Mouse (Mus musculus): ENCODE results near the gene Ankrd63.

The Ankrd63 gene

DNA sequence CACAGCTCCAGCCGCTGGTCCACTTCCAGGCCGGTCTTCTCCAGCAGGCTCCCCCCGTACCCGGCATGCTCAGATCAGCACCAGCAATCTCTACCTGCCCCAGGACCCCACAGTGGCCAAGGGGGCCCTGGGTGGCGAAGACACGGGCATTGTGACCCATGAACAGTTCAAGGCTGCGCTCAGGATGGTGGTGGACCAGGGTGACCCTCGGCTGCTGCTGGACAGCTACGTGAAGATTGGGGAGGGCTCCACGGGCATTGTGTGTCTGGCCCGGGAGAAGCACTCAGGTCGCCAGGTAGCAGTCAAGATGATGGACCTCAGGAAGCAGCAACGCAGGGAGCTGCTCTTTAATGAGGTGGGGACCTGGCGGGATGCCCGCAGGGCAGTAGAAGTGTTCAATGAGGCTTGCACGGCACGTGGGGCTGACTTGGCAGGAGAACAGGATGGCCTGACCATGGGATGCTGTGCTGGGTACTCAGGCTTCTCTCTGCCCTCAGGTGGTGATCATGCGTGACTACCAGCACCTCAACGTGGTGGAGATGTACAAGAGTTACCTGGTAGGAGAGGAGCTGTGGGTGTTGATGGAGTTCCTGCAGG lies 10.3 kb downstream of the Ankrd63 start:
- DNase-seq (ENCODE audit: low read depth, low spot score), result no peak

DNA sequence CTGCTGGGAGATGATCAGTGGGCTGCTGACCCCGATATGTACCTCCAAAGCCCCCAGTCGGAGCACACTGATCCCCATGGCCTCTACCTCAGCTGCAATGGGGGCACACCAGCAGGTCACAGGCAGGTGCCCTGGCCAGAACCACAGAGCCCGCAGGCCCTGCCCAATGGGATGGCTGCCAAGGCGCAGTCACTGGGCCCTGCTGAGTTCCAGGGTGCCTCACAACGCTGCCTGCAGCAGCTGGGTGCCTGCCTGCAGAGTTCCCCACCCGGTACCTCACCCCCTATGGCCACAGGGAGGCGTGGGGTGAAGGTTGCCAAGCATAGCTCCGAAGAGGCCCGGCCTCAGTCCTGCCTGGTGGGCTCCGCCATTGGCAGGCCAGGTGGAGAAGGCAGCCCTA lies 13.9 kb downstream of the Ankrd63 start:
- no peak for DNase-seq (ENCODE audit: low read depth, low spot score)

DNA sequence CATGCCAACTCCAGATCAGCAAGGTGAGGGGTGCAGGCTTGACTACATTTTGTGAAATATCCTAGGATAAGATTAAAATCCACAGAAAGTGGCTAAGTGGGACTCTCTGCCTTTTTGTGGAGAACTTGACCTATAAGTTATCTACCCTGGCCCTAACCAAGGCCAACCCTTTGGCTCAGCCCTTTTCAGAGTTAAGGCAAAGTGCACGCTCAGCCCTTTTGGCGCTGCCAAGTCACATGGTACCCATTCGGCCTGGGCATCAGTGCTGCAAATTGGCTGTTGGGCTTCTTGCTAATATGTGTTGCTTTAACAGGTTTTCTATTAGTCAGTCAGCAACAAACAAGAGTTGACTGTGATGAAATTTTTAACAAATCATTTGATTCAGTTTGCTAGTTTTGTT lies 16.0 kb downstream of the Ankrd63 start:
- no peak for DNase-seq (ENCODE audit: low read depth, low spot score)

DNA sequence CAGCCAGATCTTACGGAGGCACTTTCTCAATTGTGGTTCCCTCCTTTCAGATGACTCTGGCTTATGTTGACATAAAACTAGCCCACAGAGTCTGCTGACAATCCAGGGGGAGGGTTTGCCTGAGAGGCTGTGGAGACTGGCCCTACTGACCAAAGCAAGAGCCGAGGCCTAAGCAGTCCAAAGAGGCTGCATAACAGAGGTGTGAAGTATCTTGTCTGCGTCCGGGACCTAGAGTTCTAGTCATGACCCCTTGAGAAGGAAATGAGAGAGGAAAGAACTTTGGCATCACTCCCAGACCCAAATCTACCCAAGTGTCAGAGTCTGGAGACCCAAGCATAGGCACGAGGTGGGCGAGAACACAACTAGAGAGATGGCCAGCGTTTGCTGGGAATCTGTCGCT lies 17.1 kb downstream of the Ankrd63 start:
- no peak for DNase-seq (ENCODE audit: low read depth, low spot score)

DNA sequence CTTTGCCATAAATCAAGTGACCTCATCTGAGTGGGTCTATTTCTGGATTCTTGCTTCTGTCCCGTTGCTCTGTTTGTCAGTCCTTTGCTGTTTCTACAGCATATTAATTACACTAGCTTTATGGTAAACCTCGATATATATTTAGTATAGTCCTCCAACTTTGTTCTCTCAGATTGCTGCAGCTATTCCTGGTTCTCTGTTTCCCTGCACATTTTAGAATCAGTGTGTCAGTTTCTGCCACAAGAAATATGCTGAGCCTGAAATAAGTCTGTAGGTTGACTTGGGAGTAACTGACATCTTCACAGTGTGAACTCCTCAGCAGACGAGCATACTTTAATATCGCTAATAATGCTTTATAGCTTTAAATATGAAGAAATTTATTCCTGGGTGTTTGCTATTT lies 18.7 kb downstream of the Ankrd63 start:
- peak; percentile 67 for DNase-seq (ENCODE audit: low read depth, low spot score)

DNA sequence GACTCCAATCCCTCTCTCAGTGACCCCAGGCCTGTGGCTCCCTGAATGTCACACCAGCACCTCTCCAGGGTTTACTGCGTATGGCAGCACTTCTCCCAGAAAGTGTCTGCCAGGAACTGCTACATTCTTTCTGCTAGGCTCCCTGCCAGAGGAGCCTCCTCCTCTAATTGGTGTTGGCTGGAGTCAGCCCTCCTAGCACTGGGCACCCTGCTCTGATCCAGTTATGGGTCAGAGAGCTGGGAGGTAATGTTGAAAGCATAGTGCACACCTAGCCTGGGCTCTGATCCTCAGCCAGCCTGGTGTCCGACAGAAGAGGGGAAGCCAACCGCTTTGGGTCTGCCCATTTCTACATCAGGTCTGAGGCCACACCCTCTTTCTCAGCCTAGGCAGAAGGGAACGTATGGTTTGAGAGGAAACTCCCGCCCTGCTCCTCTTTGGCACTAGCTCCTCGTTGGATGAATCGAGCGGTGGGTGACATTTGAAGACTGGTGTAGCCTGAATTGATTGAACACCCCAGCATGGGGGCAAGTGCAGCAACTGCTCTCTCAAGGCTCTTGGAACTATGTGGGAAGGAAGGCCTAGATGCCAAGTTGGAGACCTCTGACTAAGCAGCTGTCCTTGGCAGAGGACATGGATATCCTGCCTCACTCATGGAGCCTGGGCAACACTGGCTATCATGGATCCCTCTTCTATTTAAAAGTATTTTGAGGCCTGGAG lies 21.1 kb downstream of the Ankrd63 start:
- no peak for DNase-seq (ENCODE audit: low read depth, low spot score)

DNA sequence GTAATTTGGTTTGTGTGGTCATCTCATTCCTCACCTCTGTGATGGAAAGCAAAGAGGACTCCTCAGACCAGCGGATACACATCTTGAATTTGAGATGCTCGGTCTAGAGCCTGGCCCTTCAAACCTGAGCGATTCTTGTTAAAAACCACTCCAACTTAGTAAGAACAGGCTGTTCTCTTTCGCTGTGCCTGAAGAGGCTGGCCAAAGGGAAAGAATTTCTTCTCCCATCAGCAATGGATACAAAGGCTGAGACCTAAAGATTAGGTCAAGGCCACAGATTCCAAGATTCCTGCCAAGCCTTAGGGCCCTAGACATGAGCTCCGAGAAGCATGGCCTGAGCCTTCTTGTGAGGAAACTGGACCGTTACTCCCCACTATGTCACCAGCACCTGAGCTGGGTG lies 22.8 kb downstream of the Ankrd63 start:
- no peak for DNase-seq (ENCODE audit: low read depth, low spot score)

DNA sequence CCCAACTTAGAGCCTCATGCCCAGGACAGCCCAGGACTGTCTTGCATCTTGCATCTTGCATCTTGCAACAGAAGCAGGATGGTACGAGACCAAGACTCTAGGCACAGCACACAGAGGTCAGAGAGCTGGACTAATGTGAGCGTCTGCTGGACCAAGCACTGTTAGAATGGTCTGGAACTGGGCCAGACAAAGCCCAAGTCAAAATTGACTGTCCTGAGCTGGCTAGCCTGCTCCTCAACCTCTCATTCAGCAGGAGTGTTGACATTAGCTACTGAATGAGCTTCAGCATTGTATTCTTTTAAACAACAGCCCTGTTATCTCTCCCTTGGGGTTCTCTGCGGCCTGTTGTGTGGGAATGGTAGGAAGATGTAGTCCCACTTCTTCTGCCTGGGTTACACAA lies 24.2 kb downstream of the Ankrd63 start:
- DNase-seq (ENCODE audit: low read depth, low spot score), result no peak

DNA sequence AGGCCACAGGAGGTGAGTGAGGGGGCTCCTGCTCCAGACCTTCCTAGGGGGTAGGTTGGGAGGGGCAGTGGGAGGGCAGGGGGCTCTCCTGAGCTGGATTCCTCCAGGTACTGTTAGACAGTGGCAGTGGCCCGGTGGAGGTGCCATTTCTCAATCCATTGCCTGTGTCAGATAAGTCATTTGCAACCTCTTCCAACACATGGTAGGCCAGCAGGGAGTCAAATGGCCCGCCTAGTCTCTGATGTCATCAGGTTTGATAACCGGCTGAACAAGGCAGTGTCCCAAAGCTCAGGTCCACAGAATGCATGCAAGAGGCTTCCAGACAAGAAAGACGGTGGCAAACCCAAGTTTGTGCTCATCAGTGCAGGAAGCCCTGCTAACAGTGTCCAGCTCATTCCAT lies 25.9 kb downstream of the Ankrd63 start:
- DNase-seq (ENCODE audit: low read depth, low spot score), result peak; percentile 66

DNA sequence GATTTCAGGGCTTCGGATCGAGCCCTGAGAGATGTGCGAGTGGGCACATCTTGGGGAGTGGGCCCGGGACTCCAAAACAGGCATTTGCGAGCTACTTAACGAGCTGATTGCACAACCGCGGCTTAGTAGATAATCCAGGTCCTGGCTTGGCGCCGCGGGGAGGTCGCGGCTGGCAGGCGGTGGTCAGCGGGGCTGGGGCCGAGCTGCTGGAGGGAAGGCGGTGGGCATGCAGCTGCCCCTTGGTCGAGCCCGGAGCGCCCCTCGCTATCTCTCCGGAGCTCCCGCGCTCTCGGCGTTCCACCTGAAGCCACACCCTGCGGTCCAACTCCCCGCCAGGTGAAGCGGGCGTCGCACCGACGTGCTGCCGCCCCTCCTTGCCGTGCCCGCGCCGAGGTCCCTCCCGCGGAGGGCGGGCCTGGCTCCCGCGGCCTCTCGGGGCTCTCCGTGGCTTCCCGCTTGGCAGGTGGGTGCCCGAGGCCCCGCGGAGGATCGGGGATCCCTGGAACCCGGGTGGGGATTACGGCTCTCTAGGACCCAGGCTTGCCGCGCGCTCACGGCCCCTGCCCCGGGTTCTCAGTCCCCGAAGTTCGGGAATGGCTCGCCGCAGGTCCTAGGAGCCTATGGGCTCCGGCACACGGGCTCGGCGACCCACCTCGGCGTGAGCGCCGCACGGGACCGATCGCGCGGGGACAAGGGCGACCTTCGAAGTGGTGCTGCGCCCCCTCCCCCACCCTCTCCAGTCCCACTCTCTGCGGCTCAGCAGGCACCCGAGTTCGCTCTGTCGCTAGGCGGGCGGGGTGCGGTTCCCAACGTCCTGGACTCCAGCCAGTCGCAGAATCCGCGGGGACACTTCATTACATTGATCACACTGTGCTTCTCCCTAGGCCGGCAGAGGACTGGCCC lies 26.7 kb downstream of the Ankrd63 start:
- DNase-seq (ENCODE audit: low read depth, low spot score), result no peak

DNA sequence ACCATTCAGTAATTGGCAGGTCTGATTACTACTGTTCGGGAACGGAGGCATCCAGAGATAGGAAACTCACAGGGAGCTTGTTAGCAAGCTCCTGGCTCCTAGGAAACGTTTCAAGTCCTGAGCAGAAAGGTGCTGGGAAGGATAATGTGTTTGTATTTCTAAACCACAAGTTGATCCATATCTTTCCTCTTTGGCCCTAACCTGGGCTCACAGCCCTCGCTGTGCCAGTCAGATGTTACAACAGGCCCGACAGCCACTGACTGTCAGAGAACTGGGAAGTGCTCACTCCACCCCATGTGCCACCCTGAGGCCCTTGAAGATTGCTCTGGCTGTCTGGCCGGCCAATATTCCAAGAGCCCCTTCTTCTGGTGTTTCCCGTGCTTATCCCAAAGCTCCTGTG lies 29.3 kb downstream of the Ankrd63 start:
- DNase-seq (ENCODE audit: low read depth, low spot score), result peak; percentile 47

DNA sequence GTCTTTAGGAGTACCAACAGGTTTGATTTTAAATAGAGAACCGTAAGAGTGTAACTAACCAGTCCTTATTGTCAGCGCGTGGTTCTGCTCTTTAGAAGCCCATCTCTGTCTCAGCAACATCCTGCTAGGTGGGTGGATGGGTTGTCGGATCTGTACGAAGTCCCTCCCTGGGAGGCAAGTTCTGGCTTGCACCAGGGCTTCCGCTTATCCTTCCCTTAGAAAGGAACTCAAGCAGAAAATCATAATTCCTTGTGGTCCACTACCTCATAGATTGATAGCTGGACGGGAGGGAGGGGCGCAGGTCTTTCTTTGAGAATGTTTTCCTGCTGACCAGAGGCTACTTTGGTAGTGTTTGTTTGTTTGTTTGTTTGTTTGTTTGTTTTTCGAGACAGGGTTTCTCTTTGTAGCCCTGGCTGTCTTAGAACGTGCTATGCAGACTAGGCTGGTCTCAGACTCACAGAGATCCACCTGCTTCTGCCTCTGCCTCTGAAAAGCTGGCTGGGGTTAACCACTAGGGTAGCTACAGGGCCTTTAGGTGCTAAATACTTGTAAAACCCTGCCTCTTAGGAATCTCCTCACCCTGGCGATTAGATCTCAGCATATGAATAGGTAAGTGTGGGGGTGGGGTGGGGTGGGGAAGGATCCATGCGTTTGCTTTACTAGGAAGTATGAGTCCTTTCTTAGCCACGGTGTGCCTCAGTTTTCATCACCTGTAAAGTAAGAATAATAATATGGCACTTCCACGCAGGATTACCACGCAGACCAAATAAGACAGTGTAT lies 29.9 kb downstream of the Ankrd63 start:
- no peak for DNase-seq (ENCODE audit: low read depth, low spot score)

DNA sequence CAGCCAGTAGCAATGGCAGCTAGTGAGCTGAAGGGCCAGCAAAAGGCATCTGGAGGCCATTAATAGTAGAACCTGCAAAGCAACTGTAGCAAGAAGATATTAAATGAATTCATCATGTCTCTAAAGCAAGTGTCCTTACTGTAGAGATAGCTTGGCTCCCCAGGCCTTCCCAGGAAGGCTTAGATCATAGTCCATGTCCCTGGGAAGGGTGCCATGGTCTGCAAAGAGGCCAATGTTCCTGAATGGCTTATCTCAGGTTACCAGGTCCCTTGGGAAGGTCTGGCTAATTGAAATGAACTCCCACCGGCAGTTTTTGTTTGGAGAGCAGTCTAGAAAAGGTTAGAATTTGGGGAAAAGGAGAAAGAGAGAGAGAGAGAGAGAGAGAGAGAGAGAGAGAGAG lies 32.0 kb downstream of the Ankrd63 start:
- DNase-seq (ENCODE audit: low read depth, low spot score), result no peak

DNA sequence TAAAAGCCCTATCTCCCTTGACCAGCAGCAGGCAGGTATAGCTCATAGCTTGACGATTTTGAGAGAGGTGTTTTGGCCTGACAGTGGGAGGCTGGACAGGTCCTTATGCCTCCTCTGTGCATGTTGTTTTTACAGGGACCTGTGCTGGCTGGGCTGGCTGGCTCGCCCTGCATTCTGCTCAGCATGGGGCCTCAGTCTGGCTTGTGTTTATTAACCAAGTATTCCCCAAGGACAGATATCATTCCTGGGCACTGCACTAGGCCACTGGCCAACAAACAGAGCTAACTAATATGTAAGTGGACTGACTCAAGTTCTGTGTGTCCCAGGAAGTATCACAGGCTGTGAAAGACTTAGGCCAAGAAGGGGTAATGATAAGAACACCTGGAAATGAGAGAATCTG lies 34.0 kb downstream of the Ankrd63 start:
- no peak for DNase-seq (ENCODE audit: low read depth, low spot score)

DNA sequence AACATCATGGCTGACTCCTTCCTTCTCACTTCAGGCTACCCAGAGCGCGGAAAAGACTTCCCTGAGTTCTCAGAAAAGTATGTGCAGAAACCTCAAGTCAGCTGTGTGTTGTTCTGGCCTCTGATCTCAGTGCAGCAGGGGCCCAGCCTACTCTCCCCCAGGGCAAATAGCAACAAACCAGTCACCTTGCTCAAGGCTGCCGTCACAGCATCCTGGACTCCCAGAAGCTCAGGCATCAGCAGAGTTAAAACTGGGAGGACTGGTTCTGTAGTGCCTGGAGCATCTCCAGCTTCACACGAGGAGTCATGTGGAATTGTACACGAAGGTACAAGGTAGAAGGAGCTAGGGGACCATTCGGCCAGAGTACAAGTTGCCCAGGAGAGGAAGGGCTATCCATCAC lies 34.5 kb downstream of the Ankrd63 start:
- no peak for DNase-seq (ENCODE audit: low read depth, low spot score)

DNA sequence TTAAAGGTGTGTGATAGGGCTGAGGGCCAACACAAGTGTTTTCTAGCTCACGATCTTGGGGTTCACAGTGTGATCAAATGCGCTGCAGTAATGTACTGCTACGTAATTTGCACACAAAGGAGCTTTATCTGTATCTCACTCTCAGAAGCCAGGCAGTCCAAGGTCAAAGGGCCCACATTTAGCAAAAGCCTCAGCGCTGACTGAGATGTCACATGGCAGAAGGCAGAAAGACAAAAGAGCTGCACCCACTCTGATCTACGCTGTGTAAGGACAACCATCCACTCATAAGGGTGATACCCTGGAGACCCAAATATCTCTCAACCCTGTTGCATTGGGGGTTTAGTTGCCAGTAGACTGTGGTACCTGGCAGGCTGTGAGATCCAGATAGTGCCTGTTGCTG lies 36.6 kb downstream of the Ankrd63 start:
- no peak for DNase-seq (ENCODE audit: low read depth, low spot score)

DNA sequence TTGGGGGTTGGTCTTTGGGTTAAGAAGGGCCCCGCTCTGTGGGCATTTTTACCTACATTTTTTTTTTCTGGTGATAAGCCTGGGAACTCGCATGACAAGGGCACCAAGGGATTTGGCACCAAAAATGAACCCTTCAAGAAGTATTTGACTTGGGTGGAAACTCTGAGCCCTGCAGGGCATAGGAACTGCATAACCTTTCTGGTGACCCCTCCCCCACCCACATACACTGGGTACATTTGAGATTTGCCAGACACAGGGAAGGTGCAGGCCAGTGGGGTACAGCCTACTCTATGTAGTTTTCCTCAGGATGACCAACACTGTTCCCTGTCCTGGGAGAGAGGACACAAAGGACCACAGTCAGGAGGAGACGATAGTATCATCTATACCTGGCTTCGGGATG lies 38.1 kb downstream of the Ankrd63 start:
- DNase-seq (ENCODE audit: low read depth, low spot score), result no peak

DNA sequence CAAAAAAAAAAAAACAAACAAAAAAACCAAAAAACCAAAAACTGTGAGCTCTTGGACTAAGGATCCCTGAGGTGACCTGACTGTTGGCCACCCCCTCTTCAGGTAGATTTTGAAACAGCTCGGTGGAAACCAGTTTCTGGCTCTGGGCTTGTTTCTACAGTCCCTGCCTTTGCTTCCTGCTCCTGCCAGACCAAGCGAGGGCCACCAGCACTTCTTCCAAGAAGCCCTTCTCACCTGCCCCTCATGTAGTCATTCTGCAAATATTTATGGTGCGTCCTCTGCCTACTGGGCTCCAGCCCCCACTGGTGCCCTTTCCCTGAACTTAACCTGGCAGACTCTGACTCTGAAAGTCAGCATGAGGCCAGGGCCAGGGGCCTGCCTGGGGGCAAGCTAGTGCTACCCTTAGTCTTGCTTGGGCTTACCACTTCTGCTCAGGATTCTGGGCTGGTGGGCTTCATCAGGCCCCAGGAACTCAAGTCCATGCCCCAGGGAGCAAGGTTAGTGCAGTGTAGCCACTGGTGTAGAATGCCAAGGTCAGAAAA lies 38.7 kb downstream of the Ankrd63 start:
- no peak for DNase-seq (ENCODE audit: low read depth, low spot score)

DNA sequence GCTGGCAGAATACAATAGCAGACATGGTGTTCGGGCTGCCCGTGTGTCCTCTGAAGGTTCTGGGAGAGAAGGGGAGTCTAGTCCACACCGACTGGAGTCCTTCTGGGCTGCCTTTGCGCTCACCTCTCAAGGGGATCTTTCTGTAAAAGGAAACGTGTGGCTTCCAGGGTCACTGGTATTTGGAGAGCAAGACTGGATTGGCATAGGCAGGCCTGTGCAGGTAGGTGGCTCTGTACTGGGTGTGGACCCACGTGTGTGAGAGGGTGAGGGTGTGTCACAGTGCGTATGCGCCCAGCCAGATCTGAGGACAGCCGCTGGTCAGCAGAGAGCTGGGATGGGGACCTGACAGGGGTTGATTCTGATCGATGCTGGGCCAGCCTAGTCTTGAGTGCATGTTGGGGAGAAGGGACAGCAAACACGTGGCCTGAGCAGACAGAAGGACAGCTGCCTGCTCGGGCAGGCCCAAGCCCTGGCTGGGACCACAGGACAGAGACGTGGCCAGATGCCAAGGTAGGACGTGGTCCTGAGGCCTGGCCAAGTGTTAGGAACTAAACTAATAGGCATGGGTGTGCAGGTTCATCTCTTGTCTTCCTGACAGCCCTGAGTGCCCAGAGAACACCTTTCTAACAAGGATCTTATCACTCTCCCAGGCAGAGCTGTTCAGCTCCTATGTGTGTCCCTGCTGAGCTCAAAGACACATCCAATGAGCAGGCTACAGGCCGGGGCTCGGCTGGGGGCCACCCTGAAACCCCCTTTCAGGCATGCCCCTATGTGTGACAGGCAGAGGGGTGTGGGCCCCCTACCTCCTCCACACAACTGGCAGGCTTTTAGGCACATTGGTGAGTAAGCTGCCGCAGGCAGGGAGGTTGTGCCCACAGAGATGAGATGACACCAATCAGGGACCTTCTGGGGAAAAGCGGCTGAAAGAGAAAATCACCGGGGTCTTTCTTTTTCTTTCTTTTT lies 39.7 kb downstream of the Ankrd63 start:
- peak; percentile 45 for DNase-seq (ENCODE audit: low read depth, low spot score)
